Mouse (Mus musculus) MEL-GATA-1-ER (cell line): ENCODE results near the gene Mcat.

Experiments used
- DNase-seq: peaks from one replicate; pipeline ENCODE4 v3.0.0-alpha.2; 2012; ENCODE audit warnings: low read depth; ENCODE audit errors: extremely low read depth

The Mcat gene

GRCm38 (mm10) chr15:83563327-83563856 is at the start of gene Mcat, which contains the start of gene Tspo:
Gene Mcat, minus strand, starts transcription at chr15:83563787.
Gene Tspo, plus strand, starts transcription at chr15:83563592.
- DNase-seq, result no peak

- DNase-seq, result peak; percentile 31
These were observed 43.7 kb upstream of the Mcat start for GRCm38 (mm10) chr15:83607115-83607802.

GRCm38 (mm10) chr15:83606700-83607099 is 43.1 kb upstream of the Mcat start:
- DNase-seq, result no peak

- DNase-seq, result no peak
These were observed 42.6 kb upstream of the Mcat start for GRCm38 (mm10) chr15:83606216-83606615.

- DNase-seq, result no peak
These were observed 39.8 kb upstream of the Mcat start for GRCm38 (mm10) chr15:83603426-83603825.

- no peak for DNase-seq
These were observed 39.4 kb upstream of the Mcat start for GRCm38 (mm10) chr15:83603046-83603396.

- no peak for DNase-seq
These were observed 38.9 kb upstream of the Mcat start for GRCm38 (mm10) chr15:83602372-83603045.

- no peak for DNase-seq
These were observed 37.6 kb upstream of the Mcat start for GRCm38 (mm10) chr15:83601185-83601584.

- DNase-seq, result no peak
These were observed 33.2 kb upstream of the Mcat start for GRCm38 (mm10) chr15:83596833-83597232.

- DNase-seq, result no peak
These were observed 31.8 kb upstream of the Mcat start for GRCm38 (mm10) chr15:83595364-83595711.

- DNase-seq, result peak; percentile 87
These were observed 31.2 kb upstream of the Mcat start, which contains the start of gene Ttll12 for GRCm38 (mm10) chr15:83594513-83595363. Gene Ttll12, minus strand, starts transcription at chr15:83595157.

GRCm38 (mm10) chr15:83593702-83594512 is 30.3 kb upstream of the Mcat start:
- peak; percentile 69 for DNase-seq

GRCm38 (mm10) chr15:83593189-83593585 is 29.6 kb upstream of the Mcat start:
- DNase-seq, result no peak

- peak; percentile 46 for DNase-seq
These were observed 28.9 kb upstream of the Mcat start for GRCm38 (mm10) chr15:83592260-83593188.

- no peak for DNase-seq
These were observed 28.2 kb upstream of the Mcat start for GRCm38 (mm10) chr15:83591758-83592157.

- DNase-seq, result no peak
These were observed 27.3 kb upstream of the Mcat start for GRCm38 (mm10) chr15:83590841-83591240.

GRCm38 (mm10) chr15:83584741-83585220 is 21.2 kb upstream of the Mcat start:
- no peak for DNase-seq

GRCm38 (mm10) chr15:83583419-83584156 is 20.0 kb upstream of the Mcat start:
- no peak for DNase-seq

- DNase-seq, result no peak
These were observed 19.3 kb upstream of the Mcat start for GRCm38 (mm10) chr15:83582931-83583330.
